ENCODE assay signal across 11 mouse cellular contexts in the genomic region with DNA sequence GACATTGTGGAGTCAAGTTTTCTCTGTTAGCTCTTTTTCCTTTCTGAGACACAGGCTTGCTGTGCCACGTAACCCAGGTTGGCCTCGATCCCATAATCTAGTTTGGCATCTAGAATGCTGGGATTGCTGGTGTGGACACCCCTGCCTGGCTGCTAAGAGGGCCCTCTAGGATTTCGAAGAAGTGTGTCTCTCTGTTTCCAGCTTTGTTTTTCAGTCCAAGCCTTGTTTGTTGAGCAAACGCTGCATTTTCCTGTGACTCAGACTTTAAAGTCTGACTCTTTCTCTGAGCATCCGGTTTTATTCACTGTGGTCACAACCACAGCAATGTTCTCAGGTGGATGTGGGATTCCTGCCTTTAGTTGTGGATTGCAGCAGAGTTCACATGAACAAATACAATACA. TPM values are rescaled to one million over a fixed set of nuclear protein-coding genes. Genes with fewer than 3 reads are reported as not detected.
DNase-seq lines count a peak whose midpoint lies in the region; TF ChIP-seq lines count a peak whose summit lies in the region.
"Had no signal": no experiment of that assay in that cellular context is flagged by ENCODE, and none has a peak within 500 bp of the region (broad histone marks: within the 10 kb centered on the region; RNA-seq: fewer than 3 reads in every experiment).

No protein-coding gene starts in this region.

- intact Hi-C loops in heart, postnatal 36 days (cut with DNase I): no loop called here

- DNase-seq in layer of hippocampus, adult 2 months (ENCODE audit: low spot score in 2 of 2): no peak
- DNase-seq in layer of hippocampus, postnatal 25 days (ENCODE audit: extremely low spot score in 1 of 2, low spot score in 1 of 2): no peak
- DNase-seq in Muller cell, postnatal 12 days (ENCODE audit: inconsistent ontology term): peak; percentile 89
- DNase-seq in fibroblast of lung, adult 2 months (ENCODE audit: low read depth): peak; percentile 77
- DNase-seq in spleen, adult 12 weeks (ENCODE audit: low spot score): no peak
- DNase-seq in heart, postnatal 36 days: no peak
- DNase-seq: cerebellum, adult 11 months; heart, adult 11 months had no signal

- no peak for TF ChIP-seq POLR2A in olfactory bulb, adult 2 months (IDR thresholded peaks at IDR 0.05; ENCODE audit: insufficient read depth, low read depth, low read length)

- no peak for TF ChIP-seq CTCF in layer of hippocampus, adult 2 months (conservative IDR thresholded peaks at IDR 0.05)
- TF ChIP-seq CTCF in olfactory bulb, adult 2 months (IDR thresholded peaks at IDR 0.05; ENCODE audit: insufficient read depth, low read depth, low read length): no peak

- peaks cover 4% of the 10 kb centered on the region; the same call in 1 of the 2 replicates for H3K4me1 ChIP-seq in olfactory bulb, adult 2 months (ENCODE audit: control insufficient read depth, insufficient read depth, low read length)
- H3K4me1 ChIP-seq: limb, embryonic 10.5 days; midbrain, embryonic 13.5 days had no signal

- 24% methylated on average over 5 of the region's 5 CpGs for WGBS in olfactory bulb, adult 2 months

- no peak overlapping the region for H3K4me3 ChIP-seq in layer of hippocampus, adult 2 months
- H3K4me3 ChIP-seq in olfactory bulb, adult 2 months (ENCODE audit: insufficient read depth, low read depth, low read length): no peak overlapping the region
- H3K4me3 ChIP-seq: limb, embryonic 10.5 days; midbrain, embryonic 13.5 days had no signal

- peak overlapping the region; percentile 28; the same call in 1 of the 2 replicates for H3K27ac ChIP-seq in layer of hippocampus, adult 2 months
- H3K27ac ChIP-seq in olfactory bulb, adult 2 months (ENCODE audit: insufficient read depth, low read depth, low read length): peak overlapping the region; percentile 51; the same call in 1 of the 2 replicates
- H3K27ac ChIP-seq: limb, embryonic 10.5 days; midbrain, embryonic 13.5 days had no signal

RNA-seq across cellular contexts. Expression of a gene that starts 23.0 kb away (rescaled TPM):
- total RNA-seq in layer of hippocampus, adult 2 months (2021): 100 to 1,000 TPM; 281 to 291 TPM
- 100 to 1,000 TPM; 263 to 285 TPM for total RNA-seq in layer of hippocampus, postnatal 25 days (2021)
- not detected in 2 replicates for polyA plus RNA-seq in olfactory bulb, adult 2 months (2012; ENCODE audit: insufficient read depth, insufficient read length, low replicate concordance, missing spikeins)
- 10 to 100 TPM; 11.4 to 17.6 TPM for total RNA-seq in heart, postnatal 36 days (2021)

RNA-seq across cellular contexts. Expression of a gene that starts 48.0 kb away (rescaled TPM):
- total RNA-seq in layer of hippocampus, adult 2 months (2021): 100 to 1,000 TPM; 142 to 160 TPM
- total RNA-seq in layer of hippocampus, postnatal 25 days (2021): 100 to 1,000 TPM; 105 to 147 TPM
- 198 TPM in 1 of 2 replicates, not detected in the other for polyA plus RNA-seq in olfactory bulb, adult 2 months (2012; ENCODE audit: insufficient read depth, insufficient read length, low replicate concordance, missing spikeins)
- 10 to 100 TPM; 30.0 to 36.3 TPM for total RNA-seq in heart, postnatal 36 days (2021)

Comparison
In these comparisons a context has a peak if more than half of its experiments do, and no peak if none do; other contexts are left out.
1. DNase-seq: peak in Muller cell, postnatal 12 days (single experiment) and fibroblast of lung, adult 2 months (single experiment); none in layer of hippocampus, adult 2 months (0 of 2), layer of hippocampus, postnatal 25 days (0 of 2), spleen, adult 12 weeks (single experiment) and heart, postnatal 36 days (0 of 2).
2. RNA of a gene that starts 23.0 kb away (total RNA-seq): 281 to 291 TPM in layer of hippocampus, adult 2 months and 263 to 285 TPM in layer of hippocampus, postnatal 25 days; 11.4 to 17.6 TPM in heart, postnatal 36 days; every median in the first group is over 10 times any median in the second.